Mouse (Mus musculus) telencephalon, adult 2 months (tissue): ENCODE results near the gene Isoc2b.
"Not testable (repeated sequence)": the region's sequence is repeated elsewhere in the genome, so short reads cannot be mapped to it uniquely, and the experiment has no call there.

Experiments used
- DNase-seq: peaks from one replicate; pipeline ENCODE4 v3.0.0-alpha.2; 2011; ENCODE audit warnings: low read depth, low spot score

Gene Isoc2b

DNA sequence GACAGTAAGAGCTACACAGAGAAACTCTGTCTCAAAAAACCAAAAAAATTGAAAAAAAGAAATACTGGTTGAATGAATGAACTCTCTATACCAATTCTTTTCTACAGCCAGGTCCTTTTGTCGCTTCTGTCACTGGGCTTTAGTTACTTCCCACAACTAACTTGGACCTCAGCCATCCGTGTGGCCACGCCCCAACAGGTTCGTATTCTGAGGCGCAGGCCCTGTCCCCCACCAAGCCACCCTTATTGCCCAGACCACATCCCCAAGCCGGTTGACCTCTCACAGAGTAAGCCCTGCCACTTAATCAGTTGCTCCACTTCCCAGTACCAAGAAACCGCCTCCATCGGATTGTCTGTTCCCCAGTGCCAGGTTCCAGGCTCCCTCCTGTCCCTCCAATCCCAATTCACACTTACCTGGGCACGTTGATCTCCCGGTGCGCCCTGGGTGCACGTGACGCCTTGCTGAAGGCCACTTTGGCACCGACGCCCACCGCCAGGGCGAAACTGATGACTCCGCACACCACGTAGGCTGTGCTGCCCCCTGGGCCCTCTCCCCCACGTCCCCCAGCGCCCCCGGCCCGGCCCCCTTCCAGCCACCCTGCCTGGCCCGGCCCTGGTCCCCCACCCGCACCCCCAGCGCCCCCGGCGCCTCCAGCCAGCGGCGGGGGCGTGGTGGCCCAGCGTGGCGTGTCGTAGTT lies 34.3 kb downstream of the Isoc2b start:
- DNase-seq, result no peak

DNA sequence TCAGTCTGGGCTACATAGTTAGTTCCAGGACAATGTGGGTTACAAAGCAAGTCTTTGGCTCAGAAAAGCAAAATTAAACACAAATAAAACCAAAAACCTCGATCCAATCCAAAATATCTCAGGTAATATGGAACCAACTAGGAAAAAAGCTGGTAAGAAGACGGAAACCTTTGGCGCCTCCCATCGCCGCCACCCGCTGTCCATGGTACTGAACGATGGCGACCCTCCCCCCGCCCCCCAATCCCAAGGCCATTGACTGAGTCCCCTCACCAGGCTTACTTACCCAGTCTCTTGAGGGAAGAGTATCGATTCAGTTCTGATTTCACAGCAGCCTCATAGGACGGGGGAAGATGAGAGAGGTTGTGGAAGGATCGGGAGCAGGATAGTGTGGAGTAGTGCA lies 39.6 kb downstream of the Isoc2b start:
- DNase-seq, result no peak

DNA sequence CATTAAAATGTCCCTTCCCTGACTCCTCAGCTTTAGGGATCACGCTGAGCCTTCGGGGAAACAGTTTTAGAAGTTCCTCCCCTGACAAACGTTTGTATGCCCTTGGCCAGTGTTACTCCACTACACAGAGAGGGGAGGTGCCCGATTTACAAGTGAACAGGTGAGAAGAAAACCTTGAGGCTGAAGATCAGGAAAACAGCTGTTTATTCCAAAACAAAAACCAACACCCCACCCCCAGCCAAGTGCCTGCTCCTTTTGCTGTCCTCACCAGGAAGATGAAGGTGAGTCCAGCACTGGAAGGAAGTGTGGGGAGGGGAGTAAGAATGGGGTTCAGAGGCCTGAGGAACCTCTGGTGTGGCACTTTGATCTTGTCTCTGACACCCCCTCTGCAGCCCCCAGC lies 44.7 kb downstream of the Isoc2b start:
- no peak for DNase-seq

DNA sequence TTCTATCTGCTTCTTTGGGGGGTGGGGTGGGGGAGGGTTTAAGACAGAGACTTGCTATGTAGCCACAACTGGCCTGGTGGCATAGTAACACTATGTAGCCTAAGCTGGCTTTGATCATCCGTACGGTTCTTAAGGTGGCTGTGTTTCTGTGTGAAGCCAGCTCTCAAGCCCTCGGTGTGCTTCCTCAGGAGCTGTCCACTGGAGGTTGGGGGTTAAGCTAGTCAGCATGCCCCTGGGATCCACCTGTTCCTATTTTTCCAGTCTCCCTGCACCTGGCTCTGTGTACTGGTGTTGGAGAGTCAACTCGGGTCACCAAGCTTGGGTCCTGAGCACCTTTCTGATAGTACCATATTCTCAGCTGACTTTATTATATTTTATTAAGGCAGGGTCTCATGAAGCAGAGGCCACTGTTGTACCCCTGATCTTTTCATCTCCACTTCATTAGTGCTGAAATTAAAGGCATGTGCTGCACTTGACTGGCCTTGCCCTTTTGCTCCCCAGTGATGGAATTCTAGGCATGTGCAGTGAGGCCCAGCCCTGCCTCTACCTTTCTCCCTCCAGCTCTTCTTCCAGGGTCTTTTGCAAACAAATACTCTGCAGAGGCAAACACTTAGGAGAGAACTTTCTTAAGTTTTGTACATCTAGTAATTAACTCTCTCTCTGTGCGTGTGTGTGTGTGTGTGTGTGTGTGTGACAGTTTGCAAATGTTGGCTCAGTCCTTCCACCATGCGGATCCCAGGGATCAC lies 47.7 kb downstream of the Isoc2b start:
- no peak for DNase-seq

DNA sequence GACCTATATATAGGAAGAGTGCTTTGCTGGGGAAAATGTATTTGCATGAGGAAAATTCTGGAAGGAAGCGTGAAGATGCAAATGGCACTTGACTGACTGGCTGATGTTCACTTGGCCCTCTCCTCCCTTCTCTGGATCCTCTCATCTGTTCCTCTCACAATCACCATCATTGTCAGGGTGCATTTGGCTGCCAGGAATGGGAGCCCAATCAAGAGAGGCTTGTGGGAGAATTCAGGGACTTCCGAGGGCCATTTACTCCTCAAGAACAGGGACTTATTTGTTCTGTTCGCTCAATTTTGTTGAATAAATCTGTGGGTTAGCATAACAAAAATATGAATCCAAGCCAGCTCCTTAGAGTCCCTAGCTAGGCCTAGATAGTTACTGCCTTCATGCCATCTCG lies 48.4 kb downstream of the Isoc2b start:
- DNase-seq, result peak; percentile 70

DNA sequence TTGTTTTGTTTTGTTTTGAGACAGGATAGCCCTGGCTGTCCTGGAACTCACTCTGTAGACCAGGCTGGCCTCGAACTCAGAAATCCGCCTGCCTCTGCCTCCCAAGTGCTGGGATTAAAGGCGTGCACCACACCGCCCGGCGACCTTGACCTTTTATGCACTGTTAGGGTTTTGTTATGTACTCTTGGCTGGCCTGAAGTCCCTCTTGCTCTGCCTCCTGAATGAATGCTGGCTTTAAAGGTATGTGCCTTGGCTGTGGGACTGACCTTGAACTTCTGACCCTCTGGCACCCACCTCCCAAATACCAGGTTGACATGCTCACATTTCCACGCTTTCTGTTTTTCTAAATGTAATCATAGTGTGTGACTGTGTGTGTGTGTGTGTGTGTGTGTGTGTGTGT lies 49.1 kb downstream of the Isoc2b start:
- not testable (repeated sequence) for DNase-seq

DNA sequence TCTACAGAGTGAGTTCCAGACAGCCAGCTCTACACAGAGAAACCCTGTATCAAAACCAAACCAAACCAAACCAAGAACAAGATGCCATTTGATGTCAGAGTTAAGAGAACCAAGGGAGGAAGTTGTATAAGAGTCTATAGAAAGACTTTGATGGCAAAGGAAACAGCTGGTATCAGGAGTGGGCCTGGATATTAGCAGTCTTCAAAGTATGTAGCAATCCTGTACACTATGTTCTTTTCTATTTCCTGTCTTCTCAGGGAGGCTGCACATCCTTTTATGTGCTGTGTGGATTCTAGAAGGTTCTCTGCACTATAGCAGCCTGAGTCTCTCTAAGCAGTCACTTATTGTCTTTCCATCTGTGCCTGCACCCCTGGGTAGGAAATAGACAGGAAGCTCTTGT lies 53.5 kb downstream of the Isoc2b start:
- no peak for DNase-seq

DNA sequence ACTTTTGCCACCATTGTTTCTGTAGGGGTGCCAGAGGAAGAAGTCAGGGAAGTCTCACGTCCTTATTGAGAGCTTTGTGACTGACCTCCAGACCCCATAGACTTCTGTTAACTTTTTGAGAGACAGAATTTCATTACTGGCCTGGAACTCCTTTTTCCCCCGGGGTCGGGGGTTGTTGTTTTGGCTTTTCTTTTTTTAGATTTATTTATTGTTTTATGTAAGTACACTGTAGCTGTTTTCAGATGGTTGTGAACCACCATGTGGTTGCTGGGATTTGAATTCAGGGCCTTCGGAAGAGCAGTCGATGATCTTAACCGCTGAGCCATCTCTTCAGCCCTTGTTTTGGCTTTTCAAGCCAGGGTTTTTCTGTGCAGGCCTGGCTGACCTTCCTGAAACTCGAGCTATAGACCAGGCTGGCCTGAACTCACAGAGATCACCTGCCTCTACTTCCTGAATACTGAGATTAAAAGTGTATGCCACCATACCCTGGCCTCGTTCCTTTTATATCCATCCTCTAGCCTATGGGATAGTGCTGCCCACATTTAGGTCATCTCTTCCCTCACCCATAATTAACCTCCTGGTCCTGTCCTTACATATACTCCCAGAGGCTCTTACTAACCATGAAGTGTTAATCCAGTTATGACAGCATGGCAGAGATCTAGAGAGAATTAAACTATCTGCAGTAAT lies 56.8 kb downstream of the Isoc2b start:
- DNase-seq, result no peak

DNA sequence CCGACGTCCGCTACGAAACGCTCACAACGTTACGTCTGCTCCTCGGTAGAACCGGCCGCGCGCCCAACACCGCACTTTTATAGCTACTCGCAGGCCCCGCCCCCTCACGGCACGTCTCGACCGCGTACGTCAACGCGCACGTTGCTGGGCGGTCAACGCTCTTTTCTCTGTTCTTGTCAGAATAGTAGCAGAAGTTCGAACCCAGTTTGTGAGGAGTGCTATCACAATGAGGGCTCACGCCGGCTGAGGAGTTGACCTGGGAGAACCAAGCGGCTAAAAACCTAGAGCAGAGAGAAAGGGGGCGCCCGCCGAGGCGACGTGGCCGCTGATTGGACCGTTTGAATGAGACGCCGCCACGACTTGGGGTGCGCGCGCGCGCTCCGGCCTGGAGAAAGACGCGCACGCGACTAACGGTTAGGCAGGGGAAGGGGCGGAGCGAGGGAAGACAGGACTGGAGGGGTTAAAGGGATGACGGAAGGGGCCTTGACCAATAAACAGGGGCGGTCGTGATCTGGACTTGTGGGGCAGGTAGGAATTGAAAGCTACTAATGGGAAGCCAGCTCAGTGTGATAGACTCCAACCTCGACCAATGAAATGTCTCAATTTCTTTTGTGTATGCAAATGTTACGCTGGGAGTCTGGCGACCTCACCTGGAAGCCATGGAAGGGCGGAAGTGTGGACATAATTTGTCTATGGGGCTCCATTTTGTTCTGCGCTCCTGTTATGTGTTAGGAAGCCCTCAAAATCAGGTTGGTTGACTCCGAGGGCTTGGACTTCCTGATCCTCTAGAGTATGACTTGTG lies 57.6 kb downstream of the Isoc2b start, which contains the start of gene Ube2s:
TSS of gene Ube2s (minus strand) at position 288 of the 802 bp plus-strand sequence.
- peak; percentile 100 for DNase-seq

DNA sequence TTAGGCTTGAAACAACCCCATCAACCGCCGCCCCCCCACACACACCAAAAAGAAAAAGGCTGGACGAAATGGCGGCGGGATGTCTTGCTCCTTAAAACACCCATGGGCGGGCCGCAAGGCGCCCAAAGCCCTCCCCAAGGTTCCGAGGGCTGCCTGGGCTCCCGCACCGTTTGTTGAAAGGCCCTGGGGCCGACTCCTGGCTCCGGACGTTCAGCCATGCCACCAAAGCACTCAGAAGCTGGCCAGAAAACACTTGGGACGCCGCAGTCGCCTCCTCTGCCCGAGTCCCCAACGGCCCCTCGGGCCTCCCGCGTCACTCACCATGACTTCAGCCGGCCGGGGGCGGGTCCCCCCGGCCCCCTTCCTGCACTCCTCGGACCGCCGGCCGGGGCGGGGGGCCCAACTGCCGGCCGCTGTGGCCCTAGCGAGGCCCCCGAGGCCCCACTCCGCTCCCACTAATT lies 58.2 kb downstream of the Isoc2b start:
- DNase-seq, result no peak

DNA sequence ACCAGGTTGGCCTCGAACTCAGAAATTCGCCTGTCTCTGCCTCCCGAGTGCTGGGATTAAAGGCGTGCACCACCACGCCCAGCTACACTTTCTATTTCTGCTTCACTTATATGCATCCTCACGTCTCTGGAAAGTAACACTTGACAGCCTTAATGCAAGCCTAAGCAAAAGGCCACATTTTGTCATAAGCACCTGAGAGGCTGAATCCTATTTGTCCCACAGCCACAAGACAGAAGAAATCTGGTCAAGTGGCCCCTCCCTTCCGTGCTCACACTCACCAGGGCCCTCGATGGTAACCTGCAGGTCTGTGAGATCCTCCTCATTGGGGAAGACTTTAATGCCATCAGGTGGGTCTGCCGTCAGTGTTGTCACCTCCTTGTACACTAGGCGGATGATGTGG lies 58.9 kb downstream of the Isoc2b start:
- not testable (repeated sequence) for DNase-seq

DNA sequence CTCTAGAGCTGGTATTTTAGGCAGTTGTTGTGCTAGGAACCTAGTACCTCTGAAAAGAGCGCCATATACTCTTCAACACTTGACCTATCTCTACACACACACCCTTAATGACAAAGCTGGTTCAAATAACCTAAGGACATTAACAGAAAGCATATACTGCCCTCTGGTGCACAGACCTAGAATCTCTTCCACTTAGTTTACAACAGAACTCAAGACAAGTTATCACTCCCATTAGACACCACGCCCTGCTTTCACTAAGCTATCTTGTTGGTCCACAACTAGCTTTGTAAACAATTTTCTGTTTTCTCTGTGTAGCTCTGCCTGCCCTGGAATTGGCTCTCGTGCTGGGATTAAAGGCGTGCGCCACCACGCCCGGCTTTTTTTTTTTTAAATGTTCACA lies 63.3 kb downstream of the Isoc2b start:
- no peak for DNase-seq

DNA sequence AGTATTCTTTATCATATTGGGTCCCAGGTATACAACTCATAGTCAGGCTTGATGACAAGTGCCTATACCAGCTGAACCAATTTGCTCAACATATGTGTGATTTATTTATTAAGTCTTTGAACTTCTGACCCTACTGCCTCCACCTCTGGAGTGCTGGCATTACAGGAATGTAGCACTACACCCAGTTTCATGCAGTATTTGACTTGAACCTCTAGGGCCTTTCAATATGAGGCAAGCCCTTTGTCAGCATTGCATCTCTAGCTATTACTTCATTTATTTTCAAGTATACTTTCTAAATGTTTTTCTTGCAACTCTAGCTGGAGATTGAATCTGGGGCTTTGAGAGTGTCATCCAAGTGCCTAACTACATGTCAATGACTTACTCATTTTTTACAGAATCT lies 67.8 kb downstream of the Isoc2b start:
- no peak for DNase-seq

DNA sequence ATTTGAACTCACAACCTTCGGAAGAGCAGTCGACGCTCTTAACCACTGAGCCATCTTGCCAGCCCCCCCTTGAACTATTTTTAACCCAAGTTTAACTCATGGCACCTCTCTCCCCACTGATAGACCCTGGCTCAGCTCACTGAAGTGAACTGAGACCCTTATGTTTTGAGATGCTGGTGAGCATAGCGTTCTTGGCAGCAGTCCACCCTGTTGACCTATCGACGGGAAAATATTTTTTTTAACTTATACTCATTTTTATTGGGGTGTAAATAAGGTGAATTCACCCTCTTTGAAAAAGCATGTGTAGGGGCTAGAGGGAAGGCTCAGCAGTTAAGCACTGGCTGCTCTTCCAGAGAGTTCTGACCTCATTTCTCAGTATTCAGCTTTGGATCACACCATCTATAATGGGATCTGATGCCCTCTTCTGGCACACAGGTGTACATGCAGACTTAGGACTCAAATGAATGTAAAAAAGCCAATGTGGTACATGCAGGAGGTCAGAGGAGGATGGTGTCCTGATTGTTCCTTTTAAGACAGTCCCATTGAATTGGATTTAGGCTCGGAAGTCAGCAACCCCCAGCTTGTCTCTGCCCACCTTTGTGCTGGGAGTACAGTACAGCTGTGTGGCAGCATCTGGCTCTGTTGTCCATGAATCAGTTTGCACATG lies 74.2 kb downstream of the Isoc2b start:
- no peak for DNase-seq
